Mouse (Mus musculus): Measurements from ENCODE around the gene Tmem56. TPM values are rescaled to one million over a fixed set of nuclear protein-coding genes. Genes with fewer than 3 reads are reported as not detected.
A peak's percentile ranks its signal among the peaks of the same experiment; 100 is the strongest.

The Tmem56 gene
- polyA plus RNA-seq, 1 experiment from 2014 or later = 2.6 TPM

- Histone ChIP-seq H3K4me3 (replicated peaks) (no peak overlapping the region), H3K27me3 (replicated peaks) (no peaks in the 10 kb centered on the region), H3K4me1 (peaks cover 7% of the 10 kb centered on the region; the same call in 1 of the 2 replicates), H3K4me2 (no peak overlapping the region), H3K9ac (replicated peaks) (no peak overlapping the region), H3K9me3 (replicated peaks) (no peaks in the 10 kb centered on the region), H3K36me3 (no peaks in the 10 kb centered on the region), H3K27ac (replicated peaks) (no peak overlapping the region)
- ATAC-seq (ENCODE audit: low FRiP score) = no peak; the same call in 1 of the 2 replicates
- WGBS = 64% methylated on average over 4 of the region's 4 CpGs
Observed at GRCm38 (mm10) chr3:121309429-121309828, 26.5 kb upstream of the Tmem56 start.

GRCm38 (mm10) chr3:121308935-121309334 is 26.0 kb upstream of the Tmem56 start:
- no peaks in the 10 kb centered on the region for H3K36me3 ChIP-seq
- peak; percentile 30; the same call in 1 of the 2 replicates for ATAC-seq (ENCODE audit: low FRiP score)
- WGBS = 69% methylated on average over 5 of the region's 5 CpGs
- H3K4me2 ChIP-seq = no peak overlapping the region
- no peaks in the 10 kb centered on the region for H3K27me3 ChIP-seq (replicated peaks)
- no peak overlapping the region for H3K9ac ChIP-seq (replicated peaks)
- no peak overlapping the region for H3K4me3 ChIP-seq (replicated peaks)
- peaks cover 7% of the 10 kb centered on the region; the same call in 1 of the 2 replicates for H3K4me1 ChIP-seq
- no peaks in the 10 kb centered on the region for H3K9me3 ChIP-seq (replicated peaks)
- H3K27ac ChIP-seq (replicated peaks) = no peak overlapping the region

- Histone ChIP-seq H3K9ac (replicated peaks) (no peak overlapping the region), H3K4me3 (replicated peaks) (no peak overlapping the region), H3K36me3 (no peaks in the 10 kb centered on the region), H3K27ac (replicated peaks) (no peak overlapping the region), H3K27me3 (replicated peaks) (no peaks in the 10 kb centered on the region), H3K9me3 (replicated peaks) (no peaks in the 10 kb centered on the region), H3K4me1 (peaks cover 7% of the 10 kb centered on the region; the same call in 1 of the 2 replicates), H3K4me2 (no peak overlapping the region)
- peak; percentile 76 for ATAC-seq (ENCODE audit: low FRiP score)
- WGBS = 75% methylated on average over 7 of the region's 7 CpGs
Observed at GRCm38 (mm10) chr3:121307532-121308234, 24.8 kb upstream of the Tmem56 start.

- Histone ChIP-seq H3K27me3 (replicated peaks) (no peaks in the 10 kb centered on the region), H3K27ac (replicated peaks) (no peak overlapping the region), H3K9ac (replicated peaks) (no peak overlapping the region), H3K36me3 (no peaks in the 10 kb centered on the region), H3K4me2 (no peak overlapping the region), H3K4me1 (peaks cover 7% of the 10 kb centered on the region; the same call in 1 of the 2 replicates), H3K9me3 (replicated peaks) (no peaks in the 10 kb centered on the region), H3K4me3 (replicated peaks) (no peak overlapping the region)
- 90% methylated on average over 7 of the region's 7 CpGs for WGBS
- ATAC-seq (ENCODE audit: low FRiP score) = no peak
Observed at GRCm38 (mm10) chr3:121306641-121307040, 23.7 kb upstream of the Tmem56 start.

- Histone ChIP-seq H3K9me3 (replicated peaks) (no peaks in the 10 kb centered on the region), H3K36me3 (no peaks in the 10 kb centered on the region), H3K9ac (replicated peaks) (no peak overlapping the region), H3K4me1 (peaks cover 7% of the 10 kb centered on the region; the same call in 1 of the 2 replicates), H3K27me3 (replicated peaks) (no peaks in the 10 kb centered on the region), H3K4me2 (no peak overlapping the region), H3K4me3 (replicated peaks) (no peak overlapping the region), H3K27ac (replicated peaks) (no peak overlapping the region)
- WGBS = 76% methylated on average over 2 of the region's 2 CpGs
- ATAC-seq (ENCODE audit: low FRiP score) = no peak
Observed at GRCm38 (mm10) chr3:121294200-121294599, 11.3 kb upstream of the Tmem56 start.

DNA sequence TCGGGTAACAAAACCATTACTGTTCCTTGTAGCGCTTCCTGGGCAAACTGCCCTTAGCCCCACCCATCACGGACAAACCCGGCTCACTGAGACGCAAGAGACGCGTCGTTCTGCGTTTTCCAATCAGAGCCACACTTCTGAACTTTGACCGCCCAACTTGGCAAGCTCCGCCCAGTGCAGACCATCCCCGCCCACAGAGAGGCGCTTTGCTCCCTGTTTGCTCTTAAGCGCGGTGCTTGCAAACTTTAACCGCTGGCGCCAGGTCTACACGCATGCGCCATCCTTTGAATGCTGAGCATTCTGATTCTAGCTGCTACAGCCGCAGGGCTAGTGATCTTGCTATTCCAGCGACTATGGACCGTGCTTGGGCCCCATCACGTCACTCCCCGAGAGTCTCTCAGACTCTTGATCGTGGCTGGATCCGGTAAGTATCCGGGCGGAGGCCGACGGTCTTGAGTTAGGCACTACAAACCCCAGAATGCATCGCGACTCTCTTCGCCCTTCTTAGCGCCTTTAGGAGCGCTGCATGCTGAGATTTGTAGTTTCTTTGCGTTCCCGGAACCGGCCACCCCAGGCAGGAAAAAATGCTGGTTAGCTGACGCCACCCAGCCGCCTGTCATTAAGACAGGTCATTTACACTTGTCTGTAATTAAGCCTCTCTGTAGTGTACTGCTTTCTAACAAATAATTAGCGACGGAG is 8.8 kb upstream of the Tmem56 start, which contains the start of gene Alg14:
Gene Alg14 (plus strand): TSS at position 214 of the 699 bp plus-strand sequence.
- Histone ChIP-seq H3K36me3 (no peaks in the 10 kb centered on the region), H3K9ac (replicated peaks) (peak within 1 kb of the TSS; percentile 66), H3K27me3 (replicated peaks) (no peaks in the 10 kb centered on the region), H3K4me2 (peak within 1 kb of the TSS; percentile 67), H3K9me3 (replicated peaks) (no peaks in the 10 kb centered on the region), H3K4me3 (replicated peaks) (peak within 1 kb of the TSS; percentile 61), H3K27ac (replicated peaks) (peak within 1 kb of the TSS; percentile 94), H3K4me1 (peaks cover 7% of the 10 kb centered on the region; the same call in 1 of the 2 replicates)
- ATAC-seq (ENCODE audit: low FRiP score) = peak; percentile 97
- under 1% methylated on average over 42 of the region's 42 CpGs for WGBS

- Histone ChIP-seq H3K4me2 (peak overlapping the region; percentile 67), H3K9me3 (replicated peaks) (no peaks in the 10 kb centered on the region), H3K36me3 (no peaks in the 10 kb centered on the region), H3K27ac (replicated peaks) (peak overlapping the region; percentile 94), H3K4me1 (peaks cover 7% of the 10 kb centered on the region; the same call in 1 of the 2 replicates), H3K9ac (replicated peaks) (peak overlapping the region; percentile 66), H3K4me3 (replicated peaks) (peak overlapping the region; percentile 61), H3K27me3 (replicated peaks) (no peaks in the 10 kb centered on the region)
- ATAC-seq (ENCODE audit: low FRiP score) = no peak; the same call in 1 of the 2 replicates
- WGBS = 4% methylated on average over 7 of the region's 7 CpGs
Observed at GRCm38 (mm10) chr3:121291225-121291559, 8.3 kb upstream of the Tmem56 start.

DNA sequence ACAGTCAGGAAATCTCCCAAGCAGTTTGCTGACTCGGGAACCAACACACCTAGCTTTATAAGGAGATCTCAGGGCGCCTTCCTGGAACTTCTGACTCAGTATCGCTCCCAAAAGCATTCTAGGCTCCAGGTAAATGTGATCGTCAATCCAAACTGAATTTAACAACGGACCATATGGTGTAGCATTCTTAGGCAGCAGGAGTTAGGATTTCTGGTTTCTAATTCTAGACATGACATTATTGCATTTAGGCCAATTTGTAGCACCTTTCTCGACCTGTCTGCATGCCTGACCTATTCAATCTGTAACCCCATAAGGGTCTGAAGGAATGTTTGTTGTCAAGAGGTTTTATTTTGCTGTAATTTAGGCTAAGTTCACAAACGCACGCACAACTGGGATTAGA is 7.8 kb upstream of the Tmem56 start:
- H3K4me2 ChIP-seq = peak overlapping the region; percentile 67
- H3K36me3 ChIP-seq = no peaks in the 10 kb centered on the region
- WGBS = 77% methylated on average over 8 of the region's 8 CpGs
- peaks cover 7% of the 10 kb centered on the region; the same call in 1 of the 2 replicates for H3K4me1 ChIP-seq
- H3K4me3 ChIP-seq (replicated peaks) = peak overlapping the region; percentile 61
- H3K9me3 ChIP-seq (replicated peaks) = no peaks in the 10 kb centered on the region
- H3K27me3 ChIP-seq (replicated peaks) = no peaks in the 10 kb centered on the region
- H3K27ac ChIP-seq (replicated peaks) = peak overlapping the region; percentile 94
- H3K9ac ChIP-seq (replicated peaks) = 0 out of 2 replicates have a peak overlapping the region, but pooled peaks have one; percentile 66
- no peak for ATAC-seq (ENCODE audit: low FRiP score)

GRCm38 (mm10) chr3:121287151-121287550 is 4.3 kb upstream of the Tmem56 start:
- Histone ChIP-seq H3K9ac (replicated peaks) (no peak overlapping the region), H3K4me2 (no peak overlapping the region), H3K36me3 (no peaks in the 10 kb centered on the region), H3K4me1 (peaks cover 7% of the 10 kb centered on the region; the same call in 1 of the 2 replicates), H3K4me3 (replicated peaks) (no peak overlapping the region), H3K27ac (replicated peaks) (no peak overlapping the region), H3K9me3 (replicated peaks) (no peaks in the 10 kb centered on the region), H3K27me3 (replicated peaks) (no peaks in the 10 kb centered on the region)
- no peak for ATAC-seq (ENCODE audit: low FRiP score)
- 93% methylated on average over 2 of the region's 2 CpGs for WGBS

GRCm38 (mm10) chr3:121285219-121285618 is 2.3 kb upstream of the Tmem56 start:
- H3K4me1 ChIP-seq = no peaks in the 10 kb centered on the region
- ATAC-seq (ENCODE audit: low FRiP score) = no peak
- no peaks in the 10 kb centered on the region for H3K27me3 ChIP-seq (replicated peaks)
- H3K36me3 ChIP-seq = no peaks in the 10 kb centered on the region
- WGBS = 97% methylated on average over 6 of the region's 6 CpGs
- no peak overlapping the region for H3K4me2 ChIP-seq
- no peak overlapping the region for H3K27ac ChIP-seq (replicated peaks)
- no peaks in the 10 kb centered on the region for H3K9me3 ChIP-seq (replicated peaks)
- H3K4me3 ChIP-seq (replicated peaks) = no peak overlapping the region
- no peak overlapping the region for H3K9ac ChIP-seq (replicated peaks)

GRCm38 (mm10) chr3:121279679-121280078 is 3.2 kb downstream of the Tmem56 start:
- H3K4me2 ChIP-seq = no peak overlapping the region
- no peak overlapping the region for H3K4me3 ChIP-seq (replicated peaks)
- no peak for ATAC-seq (ENCODE audit: low FRiP score)
- H3K36me3 ChIP-seq = no peaks in the 10 kb centered on the region
- H3K9me3 ChIP-seq (replicated peaks) = no peaks in the 10 kb centered on the region
- no peak overlapping the region for H3K9ac ChIP-seq (replicated peaks)
- no peaks in the 10 kb centered on the region for H3K4me1 ChIP-seq
- no peak overlapping the region for H3K27ac ChIP-seq (replicated peaks)
- WGBS = 85% methylated on average over 14 of the region's 14 CpGs
- no peaks in the 10 kb centered on the region for H3K27me3 ChIP-seq (replicated peaks)

DNA sequence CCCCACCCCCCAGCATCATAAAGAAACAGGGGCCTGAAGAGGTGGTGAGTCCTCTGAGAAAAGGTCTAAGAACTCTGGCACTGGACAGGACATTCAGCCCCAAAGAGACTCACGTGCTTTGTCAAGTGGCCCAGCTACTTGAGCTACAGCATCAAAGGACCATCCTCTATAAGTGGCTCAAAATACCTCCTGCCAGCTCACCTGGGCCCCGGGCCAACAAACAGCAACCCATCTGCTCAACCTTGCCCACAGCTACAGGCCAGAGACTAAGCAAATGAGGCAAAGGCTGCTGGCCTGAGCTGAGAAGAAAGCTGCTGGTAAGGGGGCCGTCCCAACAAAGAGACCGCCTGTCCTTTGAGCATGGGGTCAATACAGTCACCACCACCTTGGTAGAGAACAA is 5.3 kb downstream of the Tmem56 start:
- ATAC-seq (ENCODE audit: low FRiP score) = no peak
- no peaks in the 10 kb centered on the region for H3K4me1 ChIP-seq
- H3K9ac ChIP-seq (replicated peaks) = no peak overlapping the region
- no peaks in the 10 kb centered on the region for H3K9me3 ChIP-seq (replicated peaks)
- H3K36me3 ChIP-seq = no peaks in the 10 kb centered on the region
- no peaks in the 10 kb centered on the region for H3K27me3 ChIP-seq (replicated peaks)
- 81% methylated on average over 4 of the region's 4 CpGs for WGBS
- no peak overlapping the region for H3K27ac ChIP-seq (replicated peaks)
- H3K4me3 ChIP-seq (replicated peaks) = no peak overlapping the region
- no peak overlapping the region for H3K4me2 ChIP-seq
